Mouse (Mus musculus) E14TG2a.4 (cell line): Measurements from ENCODE around the gene Prtg.

Source experiments
- CTCF ChIP-seq: conservative IDR thresholded peaks from 2 replicates; pipeline ENCODE4 v1.5.1; 2014; ENCODE audit warnings: low read length
- NANOG ChIP-seq: IDR thresholded peaks from 2 replicates; pipeline ENCODE4 v1.6.1; 2014; ENCODE audit warnings: borderline replicate concordance, low read length, mixed read lengths
- POU5F1 ChIP-seq: IDR thresholded peaks from 2 replicates; pipeline ENCODE4 v1.6.1; 2014; ENCODE audit warnings: low read length, borderline replicate concordance

DNA sequence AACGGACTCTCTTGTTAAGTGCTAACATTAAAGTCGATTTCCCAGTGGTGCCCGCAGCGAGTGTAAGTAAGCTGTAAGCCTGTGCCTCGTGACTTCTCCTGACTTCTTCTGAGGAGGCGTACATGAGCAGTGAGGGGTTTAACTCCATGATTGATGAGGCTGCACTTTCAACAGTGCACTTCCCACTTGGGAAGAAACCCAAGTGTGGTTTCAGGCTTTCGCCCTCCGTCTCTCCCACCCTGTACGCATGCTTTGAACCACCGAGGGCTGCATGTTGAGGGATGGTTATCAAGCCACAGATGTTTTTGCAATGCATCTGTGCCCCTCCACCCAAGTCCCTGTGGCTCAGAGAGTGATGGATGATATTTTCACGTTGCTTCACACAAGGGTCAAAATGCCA is 71.2 kb downstream of the Prtg start:
- TF ChIP-seq CTCF: no peak
- no peak for TF ChIP-seq POU5F1
- no peak for TF ChIP-seq NANOG
